Mouse (Mus musculus) lung, embryonic 16.5 days (tissue): ENCODE measurements at regions not wholly inside any gene's neighbourhood (a gene's known extent, or its start where the extent isn't known, plus 50 kb on each side); places are given as distances from the start of the nearest gene placed in this dataset.

ENCODE experiments used
- ATAC-seq: fragments of 200-750 bp; cut with Nextera tagmentation; 2 replicates; pipeline ENCODE4 v1.8.0; 2017; ENCODE audit warnings: low read depth, mild to moderate bottlenecking, moderate library complexity
- H3K27ac ChIP-seq: fragments of 300-500 bp; sonication (generic); 2 replicates; pipeline ENCODE4 v1.5.1; 2014; ENCODE audit warnings: mild to moderate bottlenecking, control low read depth, low read length
- H3K27me3 ChIP-seq: fragments of 300-500 bp; sonication (generic); 2 replicates; pipeline ENCODE4 v1.6.1; 2014; ENCODE audit warnings: low read depth, low read length, mixed read lengths; ENCODE audit not compliant: control insufficient read depth, insufficient read depth
- H3K36me3 ChIP-seq: fragments of 300-500 bp; sonication (generic); 2 replicates; pipeline ENCODE4 v1.6.1; 2014; ENCODE audit warnings: low read length; ENCODE audit not compliant: control insufficient read depth, insufficient read depth
- H3K4me1 ChIP-seq: fragments of 300-500 bp; sonication (generic); replicated peaks from 2 replicates; pipeline ENCODE4 v1.6.1; 2014; ENCODE audit warnings: low read length, mixed read lengths; ENCODE audit not compliant: control insufficient read depth, insufficient read depth
- H3K4me2 ChIP-seq: fragments of 300-500 bp; sonication (generic); 2 replicates; pipeline ENCODE4 v1.6.1; 2014; ENCODE audit warnings: low read depth, low read length, control low read depth
- H3K4me3 ChIP-seq: fragments of 300-500 bp; sonication (generic); 2 replicates; pipeline ENCODE4 v1.5.1; 2014; ENCODE audit warnings: mild to moderate bottlenecking, low read length, control low read depth
- H3K9ac ChIP-seq: fragments of 300-500 bp; sonication (generic); 2 replicates; pipeline ENCODE4 v1.6.1; 2014; ENCODE audit warnings: low read length, control low read depth
- H3K9me3 ChIP-seq: fragments of 300-500 bp; sonication (generic); 2 replicates; pipeline ENCODE4 v1.6.1; 2016; ENCODE audit warnings: low read length; ENCODE audit not compliant: control insufficient read depth
- WGBS: fragments of 180-500 bp; shearing (Covaris S2); extraction: QIAGEN DNeasy Blood & Tissue Kit; methylation state at CpG from one replicate; pipeline ENCODE4 v1.1.7; 2014; 5-methylcytosine and 5-hydroxymethylcytosine counted together

DNA sequence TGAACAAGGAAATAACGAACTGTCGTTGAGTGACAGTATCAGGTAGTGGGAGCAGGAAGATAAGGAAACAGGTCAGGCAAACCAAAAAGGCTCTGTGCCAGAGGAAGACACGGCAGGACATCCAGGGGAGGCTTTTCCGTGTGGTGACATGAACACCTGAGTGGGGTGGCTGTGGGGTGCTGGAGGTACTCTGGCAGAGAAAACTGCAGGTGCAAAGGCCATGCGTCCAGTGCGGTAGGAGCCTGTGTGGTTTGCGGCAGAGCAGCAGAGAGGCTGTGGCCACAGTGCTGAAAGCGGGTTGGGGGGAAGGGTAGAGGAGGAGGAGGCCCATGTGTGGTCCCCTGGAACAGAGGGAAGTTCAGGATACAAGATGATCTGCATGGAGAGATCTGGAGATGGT, 153.3 kb downstream of the Chst1 start:
- H3K27ac ChIP-seq = no peak overlapping the region
- no peak overlapping the region for H3K4me2 ChIP-seq
- no peak for ATAC-seq
- H3K4me3 ChIP-seq = no peak overlapping the region
- WGBS = 68% methylated on average over 8 of the region's 8 CpGs
- no peaks in the 10 kb centered on the region for H3K36me3 ChIP-seq
- H3K9ac ChIP-seq = no peak overlapping the region
- H3K4me1 ChIP-seq = peaks cover 9% of the 10 kb centered on the region
- H3K9me3 ChIP-seq = no peaks in the 10 kb centered on the region
- no peaks in the 10 kb centered on the region for H3K27me3 ChIP-seq

DNA sequence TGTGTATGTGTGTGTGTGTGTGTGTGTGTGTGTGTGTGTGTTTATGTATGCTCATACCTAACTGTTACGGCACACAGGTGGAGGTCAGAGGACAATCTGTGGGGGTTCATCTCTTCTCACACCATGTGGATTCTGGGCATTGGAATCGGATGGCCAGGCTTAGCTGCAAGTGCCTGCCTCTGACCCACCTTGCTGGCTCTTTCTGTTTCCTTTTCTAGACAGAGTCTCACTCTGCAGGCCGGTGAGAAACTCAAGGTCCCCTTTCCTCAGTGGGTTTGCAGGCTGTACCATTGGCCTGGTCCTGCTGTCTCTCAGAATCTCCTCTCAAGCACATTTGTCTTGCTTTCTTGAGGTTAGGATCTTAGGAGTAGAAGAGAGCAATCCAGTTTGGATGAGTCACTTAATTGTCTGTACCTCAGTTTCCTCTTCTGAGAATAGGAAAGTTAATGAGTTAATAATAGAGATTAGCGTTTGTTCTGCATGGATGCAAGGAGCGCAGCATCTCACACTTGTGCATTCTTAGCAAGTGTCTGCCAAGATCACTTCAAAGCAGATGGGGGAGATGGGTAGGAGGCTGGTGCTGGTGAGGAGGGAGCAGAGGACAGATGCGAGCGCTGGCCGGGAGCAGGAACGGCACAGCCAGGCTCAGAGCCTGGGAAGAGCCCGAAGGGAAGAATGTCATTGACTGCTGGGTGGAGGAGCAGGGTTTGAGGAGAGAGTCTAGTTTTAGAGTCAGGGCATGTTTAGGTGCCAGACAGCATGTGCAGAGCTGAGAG, 155.2 kb downstream of the Chst1 start:
- no peaks in the 10 kb centered on the region for H3K27me3 ChIP-seq
- H3K9ac ChIP-seq = no peak overlapping the region
- H3K27ac ChIP-seq = no peak overlapping the region
- no peaks in the 10 kb centered on the region for H3K9me3 ChIP-seq
- no peak overlapping the region for H3K4me3 ChIP-seq
- ATAC-seq = no peak
- H3K4me1 ChIP-seq = peaks cover 9% of the 10 kb centered on the region
- H3K4me2 ChIP-seq = no peak overlapping the region
- WGBS = 62% methylated on average over 10 of the region's 10 CpGs
- no peaks in the 10 kb centered on the region for H3K36me3 ChIP-seq

DNA sequence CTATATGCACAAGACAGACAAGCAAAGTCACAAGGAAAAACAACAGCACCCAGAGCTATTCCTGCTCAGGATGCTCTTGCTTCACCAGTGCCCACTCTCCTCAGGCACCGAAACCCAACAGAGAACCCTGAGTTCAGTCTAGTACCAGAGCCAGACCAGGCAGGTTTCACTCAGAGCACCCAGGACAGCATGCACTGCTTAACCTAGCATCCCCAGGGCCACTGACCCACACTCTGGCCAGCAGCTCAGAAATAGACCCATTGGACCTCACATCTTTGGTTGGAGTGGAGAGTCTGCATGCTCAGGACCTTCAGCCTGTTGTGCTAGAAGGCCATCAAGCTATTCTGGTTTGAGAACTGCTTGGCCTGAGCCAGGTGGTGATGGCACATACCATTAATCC, 157.0 kb downstream of the Chst1 start:
- H3K27ac ChIP-seq = no peak overlapping the region
- H3K4me3 ChIP-seq = no peak overlapping the region
- WGBS = 100% methylated on average over 1 of the region's 1 CpGs
- no peaks in the 10 kb centered on the region for H3K36me3 ChIP-seq
- H3K9ac ChIP-seq = no peak overlapping the region
- no peaks in the 10 kb centered on the region for H3K27me3 ChIP-seq
- no peaks in the 10 kb centered on the region for H3K9me3 ChIP-seq
- no peak for ATAC-seq
- no peak overlapping the region for H3K4me2 ChIP-seq
- H3K4me1 ChIP-seq = no peaks in the 10 kb centered on the region; the same call in 1 of the 2 replicates

DNA sequence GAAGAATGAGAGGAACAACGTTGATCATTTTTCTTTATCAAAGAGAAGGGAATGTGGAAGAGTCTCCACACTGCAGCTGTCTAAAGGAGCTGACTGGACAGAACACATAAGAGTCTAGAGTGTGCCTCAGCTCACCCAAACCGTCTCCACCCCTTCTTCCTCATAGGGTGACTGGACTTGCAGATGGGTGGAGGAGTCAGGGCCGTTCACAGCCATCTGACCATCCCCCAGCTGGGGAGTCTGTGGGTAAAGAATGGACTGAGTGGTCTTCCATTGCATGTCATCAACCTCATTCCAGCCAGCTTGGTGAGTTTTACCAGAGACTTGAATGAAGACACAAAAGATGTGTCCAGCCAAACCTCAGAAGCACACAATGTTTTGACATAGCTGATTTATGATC, 156.1 kb upstream of the Syt13 start:
- H3K4me1 ChIP-seq = no peaks in the 10 kb centered on the region
- no peak overlapping the region for H3K4me2 ChIP-seq
- H3K36me3 ChIP-seq = no peaks in the 10 kb centered on the region
- no peaks in the 10 kb centered on the region for H3K27me3 ChIP-seq
- no peak overlapping the region for H3K27ac ChIP-seq
- H3K9ac ChIP-seq = no peak overlapping the region
- no peak for ATAC-seq
- no peaks in the 10 kb centered on the region for H3K9me3 ChIP-seq
- 42% methylated on average over 3 of the region's 3 CpGs for WGBS
- no peak overlapping the region for H3K4me3 ChIP-seq

DNA sequence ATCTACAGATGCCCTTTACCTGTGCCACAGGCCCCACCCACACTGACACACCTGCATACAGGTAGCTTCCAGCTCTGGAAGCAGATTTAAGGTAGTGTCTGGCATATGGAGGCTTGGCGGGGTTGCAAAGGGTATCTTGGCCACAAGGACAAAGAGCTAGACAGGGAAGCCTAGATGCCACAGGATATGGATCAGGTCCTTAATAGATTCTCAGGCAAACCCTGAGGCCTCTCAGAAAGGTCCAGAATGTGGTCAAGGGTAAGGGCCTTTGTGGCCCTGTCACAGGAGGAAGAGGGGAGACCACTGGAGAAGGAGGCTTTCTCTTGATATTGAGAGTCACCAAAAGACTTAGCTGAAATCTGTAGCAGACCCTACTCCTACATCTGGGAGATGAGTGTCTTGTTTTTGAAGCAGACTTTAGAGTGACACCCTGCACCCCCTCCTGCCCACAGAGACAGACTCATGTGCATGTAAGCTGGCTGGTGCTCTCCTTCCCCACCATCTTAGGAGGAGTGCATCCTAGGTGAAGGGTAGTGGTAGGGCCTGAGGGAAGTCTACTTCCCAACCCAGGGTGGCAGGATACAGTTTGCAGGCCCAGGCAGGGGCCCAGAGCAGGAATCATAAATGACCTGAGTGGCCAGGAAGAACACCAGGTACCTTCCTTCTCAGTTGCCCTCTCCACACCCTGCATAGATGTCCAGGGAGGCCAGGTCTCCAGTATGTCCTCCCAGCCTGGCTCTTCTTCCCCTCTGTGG, 150.8 kb upstream of the Syt13 start:
- ATAC-seq = no peak
- Histone ChIP-seq H3K27ac (no peak overlapping the region), H3K36me3 (no peaks in the 10 kb centered on the region), H3K27me3 (no peaks in the 10 kb centered on the region), H3K4me2 (no peak overlapping the region), H3K4me3 (no peak overlapping the region), H3K4me1 (no peaks in the 10 kb centered on the region), H3K9ac (no peak overlapping the region), H3K9me3 (no peaks in the 10 kb centered on the region)
- 91% methylated on average over 1 of the region's 1 CpGs for WGBS

DNA sequence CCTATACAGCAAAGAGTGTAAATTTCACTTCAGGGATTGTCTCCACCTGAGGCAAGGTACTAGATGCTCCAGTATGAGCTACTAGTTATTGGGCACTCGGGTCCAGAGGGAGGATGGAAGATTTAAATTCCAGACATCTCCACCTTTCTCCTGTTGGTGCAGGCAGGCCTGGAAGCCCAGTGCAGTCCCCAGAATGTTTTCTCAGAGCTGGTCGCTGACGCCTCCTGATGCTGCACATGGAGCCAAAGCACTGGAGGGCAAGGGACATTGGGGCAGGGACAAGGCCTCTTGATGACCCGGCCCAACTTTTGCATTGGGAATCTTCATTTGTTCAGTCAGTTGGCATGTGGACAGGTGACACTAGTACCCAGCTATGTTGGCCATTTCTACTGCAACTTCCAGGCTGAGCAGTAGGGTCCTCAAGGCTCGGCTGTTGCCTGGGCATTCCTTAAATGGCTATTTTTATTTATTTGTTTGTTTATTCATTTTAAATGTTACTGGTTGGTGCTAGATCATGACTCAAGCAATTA, 147.4 kb upstream of the Syt13 start:
- Histone ChIP-seq H3K36me3 (no peaks in the 10 kb centered on the region), H3K4me3 (no peak overlapping the region), H3K9me3 (no peaks in the 10 kb centered on the region), H3K27ac (no peak overlapping the region), H3K4me2 (no peak overlapping the region), H3K27me3 (no peaks in the 10 kb centered on the region), H3K9ac (no peak overlapping the region), H3K4me1 (no peaks in the 10 kb centered on the region)
- 82% methylated on average over 5 of the region's 5 CpGs for WGBS
- ATAC-seq = no peak

DNA sequence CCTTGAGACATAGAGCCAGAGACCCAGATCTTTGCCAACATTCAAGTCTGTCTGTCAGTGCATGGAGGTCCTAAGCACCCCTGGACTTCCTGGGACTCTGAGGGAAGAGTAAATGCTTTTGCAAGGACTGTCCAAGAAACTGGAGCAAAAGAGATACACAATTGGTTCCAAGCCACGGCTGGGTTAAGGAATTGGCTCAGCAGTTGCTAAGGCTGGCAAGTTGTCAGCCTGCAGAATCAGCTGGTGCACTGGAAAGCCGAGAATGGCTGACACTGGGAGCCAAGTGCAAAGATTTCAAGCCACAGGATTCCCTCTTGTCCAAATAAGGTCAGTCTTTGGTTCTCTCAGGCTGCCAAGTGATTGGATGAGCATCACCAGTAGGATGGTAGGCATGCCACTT, 146.8 kb upstream of the Syt13 start:
- H3K36me3 ChIP-seq = no peaks in the 10 kb centered on the region
- H3K4me3 ChIP-seq = no peak overlapping the region
- WGBS = 23% methylated on average over 2 of the region's 2 CpGs
- no peak overlapping the region for H3K27ac ChIP-seq
- H3K4me2 ChIP-seq = no peak overlapping the region
- ATAC-seq = no peak
- H3K27me3 ChIP-seq = no peaks in the 10 kb centered on the region
- H3K9ac ChIP-seq = no peak overlapping the region
- H3K9me3 ChIP-seq = no peaks in the 10 kb centered on the region
- no peaks in the 10 kb centered on the region for H3K4me1 ChIP-seq

DNA sequence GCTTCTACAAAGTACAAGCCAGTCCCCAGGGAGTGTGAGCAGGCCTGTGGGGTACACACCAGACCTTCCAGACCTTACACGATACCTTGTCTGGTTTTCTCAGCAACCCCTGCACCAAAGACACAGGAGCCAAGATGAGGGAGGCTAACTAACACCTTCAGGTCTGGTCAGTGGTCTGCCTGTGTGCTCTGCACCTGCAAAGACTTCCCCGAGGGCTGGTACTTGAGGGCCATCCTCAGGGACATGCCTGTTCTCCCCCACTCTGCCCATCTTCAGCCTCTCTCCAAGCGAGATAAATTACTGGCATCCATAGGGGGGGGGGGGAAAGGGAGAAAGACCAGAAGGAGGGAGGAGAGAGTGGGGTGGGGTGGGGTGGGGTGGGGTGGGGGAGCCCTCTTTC, 145.8 kb upstream of the Syt13 start:
- no peak overlapping the region for H3K9ac ChIP-seq
- no peak for ATAC-seq
- H3K36me3 ChIP-seq = no peaks in the 10 kb centered on the region
- WGBS = 67% methylated on average over 3 of the region's 3 CpGs
- H3K4me1 ChIP-seq = no peaks in the 10 kb centered on the region
- no peaks in the 10 kb centered on the region for H3K27me3 ChIP-seq
- no peaks in the 10 kb centered on the region for H3K9me3 ChIP-seq
- no peak overlapping the region for H3K27ac ChIP-seq
- H3K4me2 ChIP-seq = no peak overlapping the region
- H3K4me3 ChIP-seq = no peak overlapping the region

DNA sequence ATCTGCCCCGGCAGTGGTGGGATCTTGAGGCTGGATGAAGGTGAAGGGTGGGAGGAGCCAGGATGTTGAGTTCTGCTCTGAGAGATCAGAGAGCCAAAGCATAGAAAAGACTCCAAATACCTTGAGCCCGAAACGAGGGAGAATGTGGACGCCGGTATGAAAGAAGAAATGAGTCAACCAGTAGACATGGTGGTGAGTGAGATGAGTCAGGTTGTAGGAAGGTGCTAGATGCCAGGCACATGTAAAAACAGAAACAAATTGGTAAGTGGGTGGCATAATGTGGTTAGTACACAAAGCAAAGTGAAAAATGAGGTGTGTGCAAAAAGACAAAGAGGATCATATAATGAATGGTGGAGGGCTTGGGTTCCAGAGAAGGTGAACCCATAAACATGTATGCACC, 144.8 kb upstream of the Syt13 start:
- Histone ChIP-seq H3K4me2 (no peak overlapping the region), H3K27me3 (no peaks in the 10 kb centered on the region), H3K36me3 (no peaks in the 10 kb centered on the region), H3K4me3 (no peak overlapping the region), H3K4me1 (no peaks in the 10 kb centered on the region), H3K9me3 (no peaks in the 10 kb centered on the region), H3K9ac (no peak overlapping the region), H3K27ac (no peak overlapping the region)
- ATAC-seq = no peak
- WGBS = 70% methylated on average over 5 of the region's 5 CpGs
